Mouse (Mus musculus) duodenum, adult 2 months (tissue): ENCODE data around the gene AW549877. TPM values are rescaled to one million over a fixed set of nuclear protein-coding genes. Genes with fewer than 3 reads are reported as not detected.

Experiments
- polyA plus RNA-seq: library from polyadenylated mRNA; depleted of rRNA; stranded (reverse); fragments of >200 nt; gene quantifications from 2 replicates; pipeline ENCODE4 v1.2.3, GENCODE M21; 2012; ENCODE audit warnings: low replicate concordance; rRNA removed

AW549877 gene
- polyA plus RNA-seq: 0.70 and 1.6 TPM in 2 replicates

DNA sequence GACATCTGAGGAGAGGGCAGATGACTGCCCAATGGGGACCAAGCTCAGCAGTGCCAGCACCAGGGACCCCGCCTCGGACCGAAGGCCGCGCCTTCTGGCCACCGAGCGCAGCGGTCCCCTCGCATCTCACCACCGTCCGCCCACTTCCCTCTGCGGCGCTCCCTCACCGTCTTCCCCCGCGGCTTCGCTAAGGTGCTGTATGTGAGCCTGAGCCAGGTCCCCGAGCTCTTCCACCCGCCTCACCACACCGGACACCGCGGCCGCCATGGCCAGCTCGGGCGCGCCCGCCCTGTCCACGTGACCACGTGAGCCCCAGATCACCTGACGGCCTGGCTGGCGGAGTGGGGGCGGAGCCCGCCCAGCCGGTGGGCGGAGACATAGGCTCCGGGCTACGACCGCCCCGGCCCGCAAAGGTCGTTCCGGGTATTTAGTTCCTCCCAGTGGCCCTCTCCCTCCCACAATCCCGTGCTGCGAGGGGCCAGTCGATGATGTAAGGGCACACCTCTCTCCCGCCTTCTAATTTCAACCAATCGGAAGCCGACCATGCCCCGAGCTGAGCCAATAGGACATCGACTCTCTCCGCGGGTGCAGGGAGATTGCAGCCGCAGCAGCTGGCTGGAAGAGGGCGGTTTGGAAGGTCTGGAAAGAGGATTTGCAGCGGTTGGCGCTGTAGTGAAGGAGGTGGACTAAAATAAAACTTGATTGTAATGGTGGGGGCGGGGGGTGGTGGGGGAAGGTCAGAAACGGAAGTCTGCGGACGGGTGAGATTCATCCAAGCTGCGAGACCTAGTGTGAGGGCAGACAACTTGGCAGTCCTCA lies at the start of gene AW549877:
Gene AW549877, minus strand, starts transcription at position 297 of the 819 bp plus-strand sequence.

DNA sequence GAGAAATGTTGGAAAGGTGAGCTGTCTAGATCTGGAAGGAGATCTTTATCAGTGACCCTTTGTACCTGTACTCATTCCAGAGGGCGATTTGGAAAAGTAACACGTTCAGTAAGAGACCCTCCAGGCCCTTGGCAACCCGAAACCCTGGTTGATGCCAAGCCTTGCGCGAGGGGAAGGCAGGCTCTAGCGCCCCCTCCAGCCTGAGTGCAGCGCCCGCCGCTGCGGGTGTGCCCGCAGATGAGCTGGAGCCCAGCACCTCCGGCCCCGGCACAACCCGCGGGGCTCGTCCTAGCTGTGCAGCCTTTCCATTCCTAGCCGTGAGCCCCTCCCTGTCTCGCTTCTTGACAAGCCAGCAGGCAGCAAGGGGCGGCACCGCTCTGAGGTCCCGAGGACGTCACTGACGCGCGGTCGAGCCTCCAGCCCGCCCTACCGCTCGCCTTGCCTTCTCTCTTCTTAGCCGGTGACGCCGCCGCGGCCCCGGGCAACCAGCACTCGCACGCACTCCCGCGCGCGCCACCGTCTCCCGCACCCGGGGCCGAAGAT lies 30.8 kb upstream of the AW549877 start, which contains the start of gene Oxct1:
Gene Oxct1, plus strand, starts transcription at position 153 of the 543 bp plus-strand sequence.

DNA sequence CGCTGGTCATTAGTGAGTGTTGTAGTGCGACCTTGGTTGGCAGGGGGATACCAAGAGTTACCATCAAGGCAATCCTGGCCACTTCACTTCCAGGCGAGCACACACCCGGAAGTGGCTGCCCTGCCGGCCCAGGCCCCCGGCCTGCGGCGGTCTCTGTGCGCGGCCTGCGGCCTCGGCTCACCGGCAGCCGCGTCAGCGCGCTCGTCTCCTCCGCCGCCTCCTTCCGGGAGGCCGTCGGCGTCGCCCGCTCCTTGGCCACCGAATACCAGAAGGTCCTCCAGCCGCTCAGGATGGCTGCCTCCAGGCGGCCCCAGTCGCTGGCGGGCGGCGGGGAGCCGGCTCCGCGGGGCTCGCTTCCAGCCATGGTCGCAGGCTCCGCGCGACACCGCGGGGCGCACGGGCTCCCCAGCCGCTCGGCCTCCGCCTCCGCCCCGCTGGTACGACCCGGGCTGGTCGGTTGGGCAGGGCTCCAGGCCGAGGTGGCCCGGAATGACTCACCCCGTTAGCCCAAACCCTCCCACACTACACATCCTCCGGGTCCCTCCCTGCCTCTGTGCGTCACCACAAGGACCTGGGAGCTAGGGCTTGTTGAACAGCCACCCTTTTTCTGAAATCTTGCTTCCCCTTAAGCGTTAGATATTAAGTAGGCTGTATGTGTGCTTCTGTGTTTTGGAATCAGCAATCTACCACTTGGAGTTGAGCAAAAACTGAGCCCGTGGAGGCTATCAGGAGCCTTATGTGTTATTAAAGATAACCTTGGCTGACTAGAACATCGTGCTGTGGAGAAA lies 16.3 kb downstream of the AW549877 start, which contains the start of gene Fbxo4:
Gene Fbxo4, minus strand, starts transcription at position 513 of the 788 bp plus-strand sequence.

Other genes starting within 250 kb of the AW549877 start
- 4.2 and 14.1 TPM in 2 replicates for gene Fbxo4, start 16.2 kb downstream of the AW549877 start, polyA plus RNA-seq
- 21.7 and 59.9 TPM in 2 replicates for gene Oxct1, start 30.6 kb upstream of the AW549877 start, polyA plus RNA-seq